In genomic region chr13:55963005-55963620, GRCm38 (mm10) we compare ENCODE assay signal across 9 mouse cellular contexts.
DNase-seq lines count a peak whose midpoint lies in the region; ATAC-seq and TF ChIP-seq lines count a peak whose summit lies in the region.
"Had no signal": no experiment of that assay in that cellular context is flagged by ENCODE, and none has a peak within 500 bp of the region (broad histone marks: within the 10 kb centered on the region; RNA-seq: fewer than 3 reads in every experiment).

No protein-coding gene starts in this region.

- ATAC-seq in embryonic facial prominence, embryonic 14.5 days (ENCODE audit: low read depth), result peak; percentile 90
- ATAC-seq in heart, embryonic 16.5 days (replicated peaks; ENCODE audit: extremely low read depth, insufficient read depth, low FRiP score), result no peak
- no peak for ATAC-seq in liver, postnatal 0 days

- no peaks in the 10 kb centered on the region for H3K36me3 ChIP-seq in embryonic facial prominence, embryonic 14.5 days (ENCODE audit: control insufficient read depth, insufficient read depth, low read length)
- no peaks in the 10 kb centered on the region for H3K36me3 ChIP-seq in heart, embryonic 16.5 days (ENCODE audit: control insufficient read depth, insufficient read depth)
- H3K36me3 ChIP-seq in liver, postnatal 0 days (replicated peaks; ENCODE audit: insufficient read depth, low read length), result no peaks in the 10 kb centered on the region

- peak overlapping the region; percentile 66 for H3K27ac ChIP-seq in embryonic facial prominence, embryonic 14.5 days (replicated peaks; ENCODE audit: low read depth, low read length)
- no peak overlapping the region for H3K27ac ChIP-seq in heart, embryonic 16.5 days (ENCODE audit: low read length)
- no peak overlapping the region for H3K27ac ChIP-seq in liver, postnatal 0 days (ENCODE audit: low read depth)
- H3K27ac ChIP-seq in olfactory bulb, adult 2 months (ENCODE audit: insufficient read depth, low read depth, low read length), result no peak overlapping the region

- H3K4me2 ChIP-seq in embryonic facial prominence, embryonic 14.5 days (ENCODE audit: low read depth, low read length), result peak overlapping the region; percentile 57
- peak overlapping the region; percentile 52 for H3K4me2 ChIP-seq in heart, embryonic 16.5 days (ENCODE audit: low read depth, low read length)
- H3K4me2 ChIP-seq in liver, postnatal 0 days (ENCODE audit: low read depth, low read length), result no peak overlapping the region

- H3K9ac ChIP-seq in embryonic facial prominence, embryonic 14.5 days (ENCODE audit: low read depth, low read length), result peak overlapping the region; percentile 59
- H3K9ac ChIP-seq in heart, embryonic 16.5 days (ENCODE audit: low read length), result no peak overlapping the region
- no peak overlapping the region for H3K9ac ChIP-seq in liver, postnatal 0 days (replicated peaks)

- peak; percentile 60 for DNase-seq in A20 (ENCODE audit: low read depth, low spot score)
- DNase-seq in adrenal gland, adult 8-10 months, result peak; percentile 45
- DNase-seq in embryonic facial prominence, embryonic 14.5 days (ENCODE audit: low spot score), result peak; percentile 92
- peak; percentile 71 to 80 for DNase-seq in kidney, postnatal 25 days
- DNase-seq in liver, postnatal 0 days, result peak; percentile 78
- peak; percentile 81 for DNase-seq in thymus, postnatal 4 days

- peak; percentile 84 for TF ChIP-seq CTCF in liver, postnatal 0 days (IDR thresholded peaks at IDR 0.05; ENCODE audit: low read depth)
- peak; percentile 62; the same call in 1 of the 2 replicates for TF ChIP-seq CTCF in olfactory bulb, adult 2 months (IDR thresholded peaks at IDR 0.05; ENCODE audit: insufficient read depth, low read depth, low read length)

- 4% methylated on average over 21 of the region's 22 CpGs for WGBS in embryonic facial prominence, embryonic 14.5 days
- WGBS in heart, embryonic 16.5 days, result 14% methylated on average over 22 of the region's 22 CpGs
- 10% methylated on average over 22 of the region's 22 CpGs for WGBS in liver, postnatal 0 days (ENCODE audit: insufficient replicate concordance)
- WGBS in olfactory bulb, adult 2 months, result 12% methylated on average over 22 of the region's 22 CpGs

- TF ChIP-seq EP300 in liver, postnatal 0 days (IDR thresholded peaks at IDR 0.05; ENCODE audit: low read depth), result no peak

- H3K27me3 ChIP-seq in embryonic facial prominence, embryonic 14.5 days (replicated peaks; ENCODE audit: control insufficient read depth, insufficient read depth, low read length), result peaks cover 21% of the 10 kb centered on the region; the same call in 1 of the 2 replicates
- H3K27me3 ChIP-seq in heart, embryonic 16.5 days (ENCODE audit: control insufficient read depth, insufficient read depth, low read length), result peaks cover 40% of the 10 kb centered on the region
- peaks cover 37% of the 10 kb centered on the region for H3K27me3 ChIP-seq in liver, postnatal 0 days (ENCODE audit: insufficient read depth, low read length)

- no peak for TF ChIP-seq POLR2A in olfactory bulb, adult 2 months (IDR thresholded peaks at IDR 0.05; ENCODE audit: insufficient read depth, low read depth, low read length)

- H3K4me3 ChIP-seq in embryonic facial prominence, embryonic 14.5 days (ENCODE audit: low read depth, low read length), result peak overlapping the region; percentile 31
- H3K4me3 ChIP-seq in heart, embryonic 16.5 days (ENCODE audit: low read length), result peak overlapping the region; percentile 18; the same call in 1 of the 2 replicates
- H3K4me3 ChIP-seq in liver, postnatal 0 days (ENCODE audit: low read depth, low read length), result no peak overlapping the region
- no peak overlapping the region for H3K4me3 ChIP-seq in olfactory bulb, adult 2 months (ENCODE audit: insufficient read depth, low read depth, low read length)
- H3K4me3 ChIP-seq: erythroblast, embryonic 14.5 days had no signal

- no peaks in the 10 kb centered on the region for H3K9me3 ChIP-seq in embryonic facial prominence, embryonic 14.5 days (ENCODE audit: control insufficient read depth, low read length)
- H3K9me3 ChIP-seq in heart, embryonic 16.5 days (replicated peaks; ENCODE audit: control insufficient read depth, low read length), result no peaks in the 10 kb centered on the region
- no peaks in the 10 kb centered on the region for H3K9me3 ChIP-seq in liver, postnatal 0 days (ENCODE audit: low read length)

- H3K4me1 ChIP-seq in embryonic facial prominence, embryonic 14.5 days (ENCODE audit: control insufficient read depth, insufficient read depth, low read length), result peaks cover 15% of the 10 kb centered on the region; the same call in 1 of the 2 replicates
- H3K4me1 ChIP-seq in heart, embryonic 16.5 days (ENCODE audit: control insufficient read depth, insufficient read depth, low read length), result peaks cover 7% of the 10 kb centered on the region
- no peaks in the 10 kb centered on the region for H3K4me1 ChIP-seq in liver, postnatal 0 days (ENCODE audit: insufficient read depth)
- peaks cover 5% of the 10 kb centered on the region for H3K4me1 ChIP-seq in olfactory bulb, adult 2 months (ENCODE audit: control insufficient read depth, insufficient read depth, low read length)

Comparison
In these comparisons a context has a peak if more than half of its experiments do, and no peak if none do; other contexts are left out.
1. H3K4me3 ChIP-seq: peak in embryonic facial prominence, embryonic 14.5 days (single experiment) and heart, embryonic 16.5 days (single experiment); none in liver, postnatal 0 days (single experiment) and olfactory bulb, adult 2 months (single experiment).
2. Peak in every context shown above with its lines, with median percentiles within 50 percentile points of each other: DNase-seq.